8 mouse cellular contexts compared by ENCODE assay signal in genomic region chr11:94936045-94936444, GRCm38 (mm10). TPM values are rescaled to one million over a fixed set of nuclear protein-coding genes. Genes with fewer than 3 reads are reported as not detected.
DNase-seq lines count a peak whose midpoint lies in the region; ATAC-seq lines count a peak whose summit lies in the region.

Col1a1 (plus strand) TSS chr11:94936224.

- intact Hi-C loops in heart, postnatal 10 days (cut with DNase I) = loop anchor here (1.0 to 5.0 kb wide), 3 partner anchors 149 to 206 kb away; no protein-coding TSS in a partner anchor

- H3K4me3 ChIP-seq in forebrain, embryonic 10.5 days = peak within 1 kb of the TSS; percentile 51
- peak within 1 kb of the TSS; percentile 56 for H3K4me3 ChIP-seq in limb, embryonic 10.5 days
- H3K4me3 ChIP-seq in midbrain, embryonic 13.5 days (replicated peaks) = peak within 1 kb of the TSS; percentile 25

- no peak within 1 kb of the TSS for H3K9ac ChIP-seq in midbrain, embryonic 13.5 days (replicated peaks)

- H3K4me1 ChIP-seq in forebrain, embryonic 10.5 days = peaks cover 52% of the 10 kb centered on the region
- peaks cover 64% of the 10 kb centered on the region for H3K4me1 ChIP-seq in limb, embryonic 10.5 days
- peaks cover 23% of the 10 kb centered on the region for H3K4me1 ChIP-seq in midbrain, embryonic 13.5 days (replicated peaks)

- ATAC-seq in midbrain, embryonic 13.5 days = no peak

- H3K27ac ChIP-seq in forebrain, embryonic 10.5 days = peak within 1 kb of the TSS; percentile 62
- H3K27ac ChIP-seq in limb, embryonic 10.5 days = peak within 1 kb of the TSS; percentile 84
- no peak within 1 kb of the TSS for H3K27ac ChIP-seq in midbrain, embryonic 13.5 days

- 13% methylated on average over 19 of the region's 19 CpGs for WGBS in forebrain, embryonic 10.5 days
- 11% methylated on average over 19 of the region's 19 CpGs for WGBS in limb, embryonic 10.5 days
- WGBS in midbrain, embryonic 13.5 days = 21% methylated on average over 19 of the region's 19 CpGs

- no peaks in the 10 kb centered on the region for H3K36me3 ChIP-seq in forebrain, embryonic 10.5 days (replicated peaks)
- H3K36me3 ChIP-seq in limb, embryonic 10.5 days = peaks cover 18% of the 10 kb centered on the region
- no peaks in the 10 kb centered on the region for H3K36me3 ChIP-seq in midbrain, embryonic 13.5 days

- peak within 1 kb of the TSS; percentile 53 for H3K4me2 ChIP-seq in midbrain, embryonic 13.5 days (replicated peaks)

- H3K27me3 ChIP-seq in forebrain, embryonic 10.5 days (ENCODE audit: poor library complexity, severe bottlenecking) = peaks cover 96% of the 10 kb centered on the region
- peaks cover 71% of the 10 kb centered on the region for H3K27me3 ChIP-seq in limb, embryonic 10.5 days (ENCODE audit: low read depth, poor library complexity, severe bottlenecking)
- peaks cover 85% of the 10 kb centered on the region for H3K27me3 ChIP-seq in midbrain, embryonic 13.5 days

- H3K9me3 ChIP-seq in forebrain, embryonic 10.5 days = no peaks in the 10 kb centered on the region
- H3K9me3 ChIP-seq in limb, embryonic 10.5 days (replicated peaks) = no peaks in the 10 kb centered on the region
- H3K9me3 ChIP-seq in midbrain, embryonic 13.5 days = no peaks in the 10 kb centered on the region

- no peak for DNase-seq in layer of hippocampus, postnatal 25 days (ENCODE audit: extremely low spot score in 1 of 2, low spot score in 1 of 2)
- DNase-seq in layer of hippocampus, adult 9-11 months = no peak
- peak; percentile 48 for DNase-seq in forebrain, embryonic 10.5 days (ENCODE audit: extremely low spot score, low spot score)
- peak; percentile 83 to 88 for DNase-seq in heart, postnatal 10 days
- DNase-seq in limb, embryonic 10.5 days (ENCODE audit: low spot score) = peak; percentile 52
- DNase-seq in frontal cortex, adult 2 months (ENCODE audit: extremely low spot score in 1 of 2, low spot score in 1 of 2) = no peak
- DNase-seq in spleen, postnatal 10 days (ENCODE audit: low spot score in 2 of 2) = no peak

RNA-seq across cellular contexts. Expression of gene Col1a1, which starts in this region (rescaled TPM):
- total RNA-seq in layer of hippocampus, postnatal 25 days (2021) = 10 to 100 TPM; 18.5 to 19.2 TPM
- polyA plus RNA-seq in forebrain, embryonic 10.5 days (2016; fragmentation: Nextera tagmentation; extraction: Ambion mirVana) = 62.2 and 65.3 TPM in 2 replicates
- total RNA-seq in heart, postnatal 10 days (2021) = 100 to 1,000 TPM; 869 to 988 TPM
- 81.4 and 104 TPM in 2 replicates for polyA plus RNA-seq in limb, embryonic 10.5 days (2016; fragmentation: Nextera tagmentation; extraction: Ambion mirVana)
- polyA plus RNA-seq in midbrain, embryonic 13.5 days (2015; fragmentation: Nextera tagmentation; extraction: Ambion mirVana) = 51.5 and 68.9 TPM in 2 replicates
- 6.9 and 8.7 TPM in 2 replicates for polyA plus RNA-seq in frontal cortex, adult 2 months (2012; rRNA removed)

Comparison
In these comparisons a context has a peak if more than half of its experiments do, and no peak if none do; other contexts are left out.
1. RNA of gene Col1a1 (total RNA-seq): 869 to 988 TPM in heart, postnatal 10 days; 18.5 to 19.2 TPM in layer of hippocampus, postnatal 25 days; every median in the first group is over 10 times any median in the second.
2. DNase-seq: peak in forebrain, embryonic 10.5 days (single experiment), heart, postnatal 10 days (2 of 2) and limb, embryonic 10.5 days (single experiment); none in layer of hippocampus, postnatal 25 days (0 of 2), layer of hippocampus, adult 9-11 months (single experiment), frontal cortex, adult 2 months (0 of 2) and spleen, postnatal 10 days (0 of 2).
3. Peak in every context shown above with its lines, with median percentiles within 50 percentile points of each other: H3K4me3 ChIP-seq.